Mouse (Mus musculus) limb, embryonic 15.5 days (tissue): ENCODE results near the gene Upf2. TPM values are rescaled to one million over a fixed set of nuclear protein-coding genes. Genes with fewer than 3 reads are reported as not detected.
A peak's percentile ranks its signal among the peaks of the same experiment; 100 is the strongest.

Source experiments
- ATAC-seq: fragments of 200-750 bp; cut with Nextera tagmentation; 2 replicates; pipeline ENCODE4 v1.8.0; 2017; ENCODE audit warnings: low read depth, moderate TSS enrichment; ENCODE audit not compliant: insufficient number of reproducible peaks, low FRiP score, low TSS enrichment
- H3K27ac ChIP-seq: fragments of 300-500 bp; sonication (generic); 2 replicates; pipeline ENCODE4 v1.5.1; 2015; ENCODE audit warnings: moderate library complexity, mild to moderate bottlenecking, inconsistent platforms
- H3K27me3 ChIP-seq: fragments of 300-500 bp; sonication (generic); 2 replicates; pipeline ENCODE4 v1.6.1; 2015; ENCODE audit warnings: inconsistent platforms
- H3K36me3 ChIP-seq: fragments of 300-500 bp; sonication (generic); 2 replicates; pipeline ENCODE4 v1.6.1; 2015; ENCODE audit warnings: inconsistent platforms
- H3K4me1 ChIP-seq: fragments of 300-500 bp; sonication (generic); 2 replicates; pipeline ENCODE4 v1.6.1; 2015; ENCODE audit warnings: inconsistent platforms
- H3K4me2 ChIP-seq: fragments of 300-500 bp; sonication (generic); 2 replicates; pipeline ENCODE4 v1.6.1; 2015; ENCODE audit warnings: mild to moderate bottlenecking, inconsistent platforms
- H3K4me3 ChIP-seq: fragments of 300-500 bp; sonication (generic); 2 replicates; pipeline ENCODE4 v1.5.1; 2015; ENCODE audit warnings: mild to moderate bottlenecking, inconsistent platforms
- H3K9ac ChIP-seq: fragments of 300-500 bp; sonication (generic); 2 replicates; pipeline ENCODE4 v1.6.1; 2015; ENCODE audit warnings: inconsistent platforms
- H3K9me3 ChIP-seq: fragments of 300-500 bp; sonication (generic); 2 replicates; pipeline ENCODE4 v1.6.1; 2016; ENCODE audit warnings: inconsistent platforms
- WGBS: fragments of 180-500 bp; shearing (Covaris S2); methylation state at CpG from one replicate; pipeline ENCODE4 v1.1.7; 2015; 5-methylcytosine and 5-hydroxymethylcytosine counted together
- polyA plus RNA-seq: library from polyadenylated mRNA; unstranded; fragments of >200 nt; fragmentation: Nextera tagmentation; extraction: Ambion mirVana; gene quantifications from 2 replicates; pipeline ENCODE4 v1.2.1, GENCODE M21; 2015

Upf2 gene
- 8.6 and 10.1 TPM in 2 replicates for polyA plus RNA-seq

- H3K27ac ChIP-seq, result peak within 1 kb of the TSS; percentile 90
- H3K4me1 ChIP-seq, result peaks cover 6% of the 10 kb centered on the region; the same call in 1 of the 2 replicates
- no peaks in the 10 kb centered on the region for H3K9me3 ChIP-seq
- peak within 1 kb of the TSS; percentile 95 for H3K4me3 ChIP-seq
- H3K27me3 ChIP-seq, result no peaks in the 10 kb centered on the region
- peak within 1 kb of the TSS; percentile 57 for H3K4me2 ChIP-seq
- under 1% methylated on average over 41 of the region's 54 CpGs for WGBS
- peak within 1 kb of the TSS; percentile 93 for H3K9ac ChIP-seq
- peak; percentile 96 for ATAC-seq
- H3K36me3 ChIP-seq, result no peaks in the 10 kb centered on the region
Measured at GRCm38 (mm10) chr2:5950766-5951595, at the start of gene Upf2. TSS of gene Upf2 (plus strand) at chr2:5951469.

GRCm38 (mm10) chr2:5906092-5906491, 45.2 kb upstream of the Upf2 start:
- Histone ChIP-seq H3K4me1 (no peaks in the 10 kb centered on the region), H3K4me2 (no peak overlapping the region), H3K27me3 (no peaks in the 10 kb centered on the region), H3K4me3 (no peak overlapping the region), H3K36me3 (peaks cover 8% of the 10 kb centered on the region), H3K27ac (no peak overlapping the region), H3K9ac (no peak overlapping the region), H3K9me3 (no peaks in the 10 kb centered on the region)
- WGBS, result 26% methylated on average over 5 of the region's 5 CpGs
- no peak for ATAC-seq

GRCm38 (mm10) chr2:5906625-5907024, 44.6 kb upstream of the Upf2 start:
- Histone ChIP-seq H3K9me3 (no peaks in the 10 kb centered on the region), H3K4me3 (no peak overlapping the region), H3K27me3 (no peaks in the 10 kb centered on the region), H3K9ac (no peak overlapping the region), H3K4me2 (no peak overlapping the region), H3K4me1 (no peaks in the 10 kb centered on the region), H3K27ac (no peak overlapping the region), H3K36me3 (peaks cover 8% of the 10 kb centered on the region)
- ATAC-seq, result no peak
- WGBS, result 49% methylated on average over 3 of the region's 3 CpGs

- Histone ChIP-seq H3K36me3 (peaks cover 9% of the 10 kb centered on the region; the same call in 1 of the 2 replicates), H3K9ac (no peak overlapping the region), H3K9me3 (no peaks in the 10 kb centered on the region), H3K27ac (no peak overlapping the region), H3K4me3 (no peak overlapping the region), H3K4me1 (no peaks in the 10 kb centered on the region), H3K27me3 (no peaks in the 10 kb centered on the region), H3K4me2 (no peak overlapping the region)
- whole genome bisulfite sequencing, result 66% methylated on average over 16 of the region's 16 CpGs
- ATAC-seq, result no peak
Measured at GRCm38 (mm10) chr2:5911282-5911965, 39.8 kb upstream of the Upf2 start.

- Histone ChIP-seq H3K4me3 (no peak overlapping the region), H3K36me3 (peaks cover 13% of the 10 kb centered on the region), H3K27me3 (no peaks in the 10 kb centered on the region), H3K4me2 (no peak overlapping the region), H3K27ac (no peak overlapping the region), H3K9ac (no peak overlapping the region), H3K4me1 (no peaks in the 10 kb centered on the region), H3K9me3 (no peaks in the 10 kb centered on the region)
- ATAC-seq, result no peak
- WGBS, result 95% methylated on average over 6 of the region's 6 CpGs
Measured at GRCm38 (mm10) chr2:5922823-5923222, 28.4 kb upstream of the Upf2 start.

GRCm38 (mm10) chr2:5923786-5924185, 27.5 kb upstream of the Upf2 start:
- Histone ChIP-seq H3K4me2 (no peak overlapping the region), H3K9ac (no peak overlapping the region), H3K4me3 (no peak overlapping the region), H3K27me3 (no peaks in the 10 kb centered on the region), H3K36me3 (peaks cover 19% of the 10 kb centered on the region), H3K27ac (no peak overlapping the region), H3K9me3 (no peaks in the 10 kb centered on the region), H3K4me1 (no peaks in the 10 kb centered on the region)
- 46% methylated on average over 9 of the region's 9 CpGs for WGBS
- ATAC-seq, result no peak

GRCm38 (mm10) chr2:5927481-5927880, 23.8 kb upstream of the Upf2 start:
- H3K4me3 ChIP-seq, result no peak overlapping the region
- H3K27ac ChIP-seq, result no peak overlapping the region
- ATAC-seq, result no peak
- H3K9me3 ChIP-seq, result no peaks in the 10 kb centered on the region
- no peak overlapping the region for H3K9ac ChIP-seq
- no peak overlapping the region for H3K4me2 ChIP-seq
- H3K4me1 ChIP-seq, result no peaks in the 10 kb centered on the region
- H3K36me3 ChIP-seq, result peaks cover 28% of the 10 kb centered on the region
- WGBS, result 93% methylated on average over 5 of the region's 5 CpGs
- H3K27me3 ChIP-seq, result no peaks in the 10 kb centered on the region

GRCm38 (mm10) chr2:5929793-5930192, 21.5 kb upstream of the Upf2 start:
- Histone ChIP-seq H3K9ac (no peak overlapping the region), H3K36me3 (peaks cover 28% of the 10 kb centered on the region), H3K4me1 (no peaks in the 10 kb centered on the region), H3K9me3 (no peaks in the 10 kb centered on the region), H3K4me3 (no peak overlapping the region), H3K27me3 (no peaks in the 10 kb centered on the region), H3K27ac (no peak overlapping the region), H3K4me2 (no peak overlapping the region)
- ATAC-seq, result no peak
- 89% methylated on average over 5 of the region's 5 CpGs for WGBS

- Histone ChIP-seq H3K9me3 (no peaks in the 10 kb centered on the region), H3K4me1 (no peaks in the 10 kb centered on the region), H3K4me2 (no peak overlapping the region), H3K27ac (no peak overlapping the region), H3K27me3 (no peaks in the 10 kb centered on the region), H3K36me3 (peaks cover 28% of the 10 kb centered on the region), H3K4me3 (no peak overlapping the region), H3K9ac (no peak overlapping the region)
- 90% methylated on average over 18 of the region's 18 CpGs for WGBS
- no peak for ATAC-seq
Measured at GRCm38 (mm10) chr2:5930291-5931054, 20.8 kb upstream of the Upf2 start.

- Histone ChIP-seq H3K9me3 (no peaks in the 10 kb centered on the region), H3K4me3 (no peak overlapping the region), H3K27ac (no peak overlapping the region), H3K27me3 (no peaks in the 10 kb centered on the region), H3K4me1 (no peaks in the 10 kb centered on the region), H3K4me2 (no peak overlapping the region), H3K36me3 (peaks cover 28% of the 10 kb centered on the region), H3K9ac (no peak overlapping the region)
- no peak for ATAC-seq
- WGBS, result 87% methylated on average over 5 of the region's 5 CpGs
Measured at GRCm38 (mm10) chr2:5931938-5932337, 19.3 kb upstream of the Upf2 start.

- 79% methylated on average over 3 of the region's 3 CpGs for WGBS
- H3K4me2 ChIP-seq, result no peak overlapping the region
- ATAC-seq, result no peak
- no peak overlapping the region for H3K27ac ChIP-seq
- H3K4me3 ChIP-seq, result no peak overlapping the region
- peaks cover 9% of the 10 kb centered on the region; the same call in 1 of the 2 replicates for H3K36me3 ChIP-seq
- H3K9ac ChIP-seq, result no peak overlapping the region
- H3K9me3 ChIP-seq, result no peaks in the 10 kb centered on the region
- H3K4me1 ChIP-seq, result no peaks in the 10 kb centered on the region
- H3K27me3 ChIP-seq, result no peaks in the 10 kb centered on the region
Measured at GRCm38 (mm10) chr2:5934936-5935335, 16.3 kb upstream of the Upf2 start.

- Histone ChIP-seq H3K4me1 (no peaks in the 10 kb centered on the region), H3K9me3 (no peaks in the 10 kb centered on the region), H3K9ac (no peak overlapping the region), H3K27me3 (no peaks in the 10 kb centered on the region), H3K4me3 (no peak overlapping the region), H3K36me3 (no peaks in the 10 kb centered on the region), H3K27ac (no peak overlapping the region), H3K4me2 (no peak overlapping the region)
- WGBS, result 49% methylated on average over 6 of the region's 6 CpGs
- no peak for ATAC-seq
Measured at GRCm38 (mm10) chr2:5936068-5936467, 15.2 kb upstream of the Upf2 start.
